Mouse (Mus musculus) spleen, postnatal 4 days (tissue): ENCODE data around the gene Tmem191c.

Experiments used
- DNase-seq, 2 experiments: peaks; one replicate each; pipeline ENCODE4 v3.0.0; 2022; ENCODE audit warnings: low spot score in 2 of 2

The Tmem191c gene

DNA sequence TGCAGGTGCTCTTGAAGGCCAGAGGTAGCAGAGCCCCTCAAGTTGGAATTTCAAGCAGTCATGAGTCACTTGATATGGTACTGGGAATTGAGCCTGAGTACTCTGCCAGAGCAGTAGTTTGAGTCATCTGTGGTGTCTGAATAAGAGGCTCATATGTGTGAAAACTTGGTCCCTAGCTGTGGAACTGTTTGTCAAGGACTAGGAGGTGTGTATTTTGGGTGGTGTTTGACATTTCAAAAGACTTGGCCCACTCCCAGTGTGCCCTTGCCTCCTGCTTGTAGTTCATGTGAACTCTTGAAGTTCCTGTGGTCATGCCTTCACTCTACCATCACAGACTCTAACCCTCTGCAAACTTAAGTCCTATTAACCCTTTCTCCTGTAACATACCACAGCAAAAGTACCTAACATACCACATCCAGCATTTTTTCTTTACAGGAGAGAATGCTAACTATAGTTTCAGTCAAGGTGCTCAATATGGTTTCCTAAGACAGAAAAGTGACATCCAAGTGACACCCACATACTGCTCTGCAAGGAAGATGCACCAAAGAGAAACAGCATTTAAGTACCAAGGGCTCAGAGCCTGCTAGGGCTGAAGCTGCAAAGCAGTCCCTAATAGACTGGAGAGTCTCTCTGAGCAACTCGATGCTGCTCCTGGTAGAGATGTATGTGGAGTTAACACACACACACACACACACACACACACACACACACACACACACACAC is 54.1 kb downstream of the Tmem191c start:
- DNase-seq: no peak

DNA sequence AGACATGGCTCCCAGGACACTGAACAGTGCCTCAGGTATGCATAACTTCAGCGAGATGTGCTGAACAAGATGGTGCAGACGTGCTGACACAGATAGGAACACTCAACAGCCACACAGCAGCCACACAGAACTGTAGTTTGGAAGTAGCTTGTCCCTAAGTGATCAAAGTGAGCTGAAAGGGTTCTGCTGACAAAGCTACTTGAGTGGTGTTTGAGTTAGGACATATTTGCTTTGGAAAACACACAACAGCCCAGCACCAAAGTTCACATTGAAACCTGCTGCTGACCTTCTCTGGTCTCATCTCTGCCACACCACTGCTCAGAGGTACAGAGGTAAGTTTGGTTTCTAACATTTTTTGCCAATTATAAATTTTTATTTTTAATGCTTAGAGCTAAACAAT is 55.2 kb downstream of the Tmem191c start, which contains the start of gene Serpind1:
Serpind1 (plus strand) TSS at position 256 of the 400 bp plus-strand sequence.
- DNase-seq: no peak

DNA sequence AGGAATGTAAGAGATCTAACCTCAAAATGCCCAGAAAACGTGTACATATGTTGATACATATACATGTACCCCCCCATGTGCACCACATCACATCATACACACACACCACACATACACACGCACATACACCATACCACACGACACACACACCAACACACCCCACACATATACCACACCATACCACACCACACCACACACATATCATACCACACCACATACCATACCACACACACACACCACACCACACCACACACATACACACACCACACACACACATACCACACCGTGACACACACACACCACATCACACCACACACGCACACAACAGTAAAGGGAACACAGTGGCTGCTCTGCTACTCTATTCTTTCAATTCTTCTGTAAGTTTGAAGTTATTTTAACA is 56.0 kb downstream of the Tmem191c start:
- DNase-seq: no peak
